Comparison of ENCODE assay signal across 11 mouse cellular contexts in the genomic region with DNA sequence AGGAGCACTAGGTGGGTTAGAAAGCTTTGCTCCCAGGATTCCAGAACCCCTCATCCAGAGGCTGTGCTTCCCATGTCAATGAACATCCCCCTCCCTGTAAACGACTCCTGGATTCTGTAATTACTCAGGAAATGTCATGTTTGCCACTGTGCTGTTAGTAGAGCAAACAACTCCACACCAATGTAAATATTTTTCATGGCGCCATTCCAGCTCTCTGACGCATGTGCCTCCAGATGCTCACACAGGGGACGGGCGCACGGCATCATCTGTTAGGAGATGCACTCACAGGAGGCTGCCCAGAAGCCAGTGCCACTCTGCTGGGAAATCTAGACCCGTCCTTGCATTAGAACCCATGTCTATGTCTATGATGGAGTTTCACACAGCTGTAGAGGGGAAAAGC. TPM values are rescaled to one million over a fixed set of nuclear protein-coding genes. Genes with fewer than 3 reads are reported as not detected.
A peak's percentile ranks its signal among the peaks of the same experiment; 100 is the strongest.
DNase-seq lines count a peak whose midpoint lies in the region; ATAC-seq lines count a peak whose summit lies in the region.
"Had no signal": no experiment of that assay in that cellular context is flagged by ENCODE, and none has a peak within 500 bp of the region (broad histone marks: within the 10 kb centered on the region; RNA-seq: fewer than 3 reads in every experiment).

No protein-coding gene starts in this region.

- ATAC-seq in megakaryocyte-erythroid progenitor cell, adult 5-6 weeks (replicated peaks; ENCODE audit: low FRiP score, low TSS enrichment, poor library complexity, severe bottlenecking): no peak
- ATAC-seq: liver, embryonic 12.5 days had no signal

- peak; percentile 10 for DNase-seq in heart, postnatal 4 days
- DNase-seq in heart, adult 11 months: no peak
- DNase-seq in urinary bladder, adult 18-20 months (ENCODE audit: low spot score in 2 of 2): peak; percentile 5 to 10
- DNase-seq in urinary bladder, postnatal 10 days (ENCODE audit: low spot score): no peak
- DNase-seq in lung, postnatal 10 days: peak; percentile 69
- no peak for DNase-seq in cerebellum, postnatal 25 days
- DNase-seq in left cerebral cortex, adult 9 months (ENCODE audit: low spot score in 2 of 2): no peak
- DNase-seq: cerebellum, adult 11-12 months; gastrocnemius, postnatal 14 days had no signal

RNA-seq across cellular contexts. Expression of a gene that starts 51.3 kb away (rescaled TPM):
- 100 to 1,000 TPM; 702 to 730 TPM for total RNA-seq in heart, postnatal 4 days (2021)
- total RNA-seq in megakaryocyte-erythroid progenitor cell, adult 5-6 weeks (2014; fragmentation: Nextera tagmentation): 473 and 492 TPM in 2 replicates
- total RNA-seq in megakaryocyte-erythroid progenitor cell, adult 5-6 weeks (2017): 197 and 284 TPM in 2 replicates

Comparison
In these comparisons a context has a peak if more than half of its experiments do, and no peak if none do; other contexts are left out.
1. DNase-seq: peak in heart, postnatal 4 days (single experiment), urinary bladder, adult 18-20 months (2 of 2) and lung, postnatal 10 days (single experiment); none in heart, adult 11 months (single experiment), urinary bladder, postnatal 10 days (single experiment), cerebellum, postnatal 25 days (0 of 2) and left cerebral cortex, adult 9 months (0 of 2).